Mouse (Mus musculus) lung, postnatal 0 days (tissue): Measurements from ENCODE around the gene Pcsk4. TPM values are rescaled to one million over a fixed set of nuclear protein-coding genes. Genes with fewer than 3 reads are reported as not detected.
A peak's percentile ranks its signal among the peaks of the same experiment; 100 is the strongest.

Experiments used
- ATAC-seq: fragments of 200-750 bp; cut with Nextera tagmentation; 2 replicates; pipeline ENCODE4 v1.8.0; 2017; ENCODE audit warnings: moderate library complexity
- DNase-seq: peaks from one replicate; pipeline ENCODE4 v3.0.0-alpha.2; 2016; ENCODE audit warnings: low spot score
- H3K27ac ChIP-seq: fragments of 300-500 bp; sonication (generic); 2 replicates; pipeline ENCODE4 v1.5.1; 2014; ENCODE audit warnings: antibody characterized with exemption, mild to moderate bottlenecking, low read length, mixed read lengths
- H3K27me3 ChIP-seq: fragments of 300-500 bp; sonication (generic); replicated peaks from 2 replicates; pipeline ENCODE4 v1.6.1; 2014; ENCODE audit warnings: low read length, mixed read lengths; ENCODE audit not compliant: insufficient read depth
- H3K36me3 ChIP-seq: fragments of 300-500 bp; sonication (generic); 2 replicates; pipeline ENCODE4 v1.6.1; 2014; ENCODE audit warnings: low read length, mixed read lengths; ENCODE audit not compliant: insufficient read depth
- H3K4me1 ChIP-seq: fragments of 300-500 bp; sonication (generic); 2 replicates; pipeline ENCODE4 v1.6.1; 2014; ENCODE audit warnings: antibody characterized with exemption, low read depth, low read length, mixed read lengths; ENCODE audit not compliant: insufficient read depth
- H3K4me2 ChIP-seq: fragments of 300-500 bp; sonication (generic); replicated peaks from 2 replicates; pipeline ENCODE4 v1.6.1; 2014; ENCODE audit warnings: low read depth, mild to moderate bottlenecking, low read length, moderate library complexity, mixed read lengths
- H3K4me3 ChIP-seq: fragments of 300-500 bp; sonication (generic); 2 replicates; pipeline ENCODE4 v1.5.1; 2014; ENCODE audit warnings: low read depth, low read length
- H3K9ac ChIP-seq: fragments of 300-500 bp; sonication (generic); replicated peaks from 2 replicates; pipeline ENCODE4 v1.6.1; 2014; ENCODE audit warnings: low read depth, mild to moderate bottlenecking
- H3K9me3 ChIP-seq: fragments of 300-500 bp; sonication (generic); 2 replicates; pipeline ENCODE4 v1.6.1; 2016; ENCODE audit warnings: low read length, mixed read lengths
- CTCF ChIP-seq: IDR thresholded peaks from 2 replicates; pipeline ENCODE4 v1.5.1; 2016; ENCODE audit warnings: antibody characterized with exemption, mild to moderate bottlenecking
- EP300 ChIP-seq: IDR thresholded peaks from 2 replicates; pipeline ENCODE4 v1.6.1; 2016; ENCODE audit warnings: antibody characterized with exemption, mild to moderate bottlenecking, control low read depth
- WGBS: fragments of 180-500 bp; shearing (Covaris S2); extraction: QIAGEN DNeasy Blood & Tissue Kit; methylation state at CpG from one replicate; pipeline ENCODE4 v1.1.7; 2014; 5-methylcytosine and 5-hydroxymethylcytosine counted together
- polyA plus RNA-seq: library from polyadenylated mRNA; unstranded; fragments of >200 nt; fragmentation: Nextera tagmentation; extraction: Ambion mirVana; gene quantifications from 2 replicates; pipeline ENCODE4 v1.2.1, GENCODE M21; 2015

The Pcsk4 gene
- polyA plus RNA-seq, 1 experiment from 2014 or later = 3.4 TPM

- Histone ChIP-seq H3K4me1 (peaks cover 9% of the 10 kb centered on the region; the same call in 1 of the 2 replicates), H3K27ac (no peak overlapping the region), H3K27me3 (peaks cover 16% of the 10 kb centered on the region), H3K4me2 (no peak overlapping the region), H3K9me3 (no peaks in the 10 kb centered on the region), H3K4me3 (no peak overlapping the region), H3K9ac (no peak overlapping the region), H3K36me3 (peaks cover 7% of the 10 kb centered on the region; the same call in 1 of the 2 replicates)
- ATAC-seq = no peak
- no peak for TF ChIP-seq EP300
- TF ChIP-seq CTCF = no peak
- 74% methylated on average over 4 of the region's 4 CpGs for WGBS
- peak; percentile 4 for DNase-seq
These were observed 35.0 kb downstream of the Pcsk4 start for GRCm38 (mm10) chr10:80294311-80294710.

DNA sequence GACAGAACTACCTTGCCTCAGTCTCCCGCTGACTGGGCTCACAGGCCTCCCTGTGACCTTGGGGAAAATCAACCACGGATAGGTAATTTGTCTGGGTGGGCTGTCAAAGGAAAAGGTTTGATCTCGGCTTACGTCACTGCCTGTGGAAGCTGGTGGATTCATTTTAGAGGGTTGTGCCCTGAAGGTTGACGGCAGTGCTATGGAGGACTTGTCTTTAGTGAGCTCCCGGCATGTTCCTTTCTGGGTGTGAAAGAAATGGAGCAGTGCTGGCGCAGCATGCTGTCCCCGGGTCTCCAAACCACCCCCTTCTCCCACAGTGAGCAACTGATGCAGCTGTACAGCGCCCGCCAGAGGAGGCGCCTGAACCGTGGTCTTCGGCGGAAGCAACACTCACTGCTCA lies 36.0 kb downstream of the Pcsk4 start:
- 13% methylated on average over 14 of the region's 14 CpGs for WGBS
- no peaks in the 10 kb centered on the region for H3K9me3 ChIP-seq
- peak; percentile 31; the same call in 1 of the 2 replicates for TF ChIP-seq CTCF
- no peak for TF ChIP-seq EP300
- H3K4me1 ChIP-seq = peaks cover 9% of the 10 kb centered on the region; the same call in 1 of the 2 replicates
- peak overlapping the region; percentile 88 for H3K4me3 ChIP-seq
- H3K4me2 ChIP-seq = peak overlapping the region; percentile 69
- H3K27ac ChIP-seq = peak overlapping the region; percentile 88; the same call in 1 of the 2 replicates
- DNase-seq (peak; percentile 15), ATAC-seq (no peak)
- H3K27me3 ChIP-seq = 0 out of 2 replicates have a peak, but pooled peaks cover 7% of the 10 kb centered on the region
- peak overlapping the region; percentile 93 for H3K9ac ChIP-seq
- H3K36me3 ChIP-seq = peaks cover 7% of the 10 kb centered on the region; the same call in 1 of the 2 replicates

DNA sequence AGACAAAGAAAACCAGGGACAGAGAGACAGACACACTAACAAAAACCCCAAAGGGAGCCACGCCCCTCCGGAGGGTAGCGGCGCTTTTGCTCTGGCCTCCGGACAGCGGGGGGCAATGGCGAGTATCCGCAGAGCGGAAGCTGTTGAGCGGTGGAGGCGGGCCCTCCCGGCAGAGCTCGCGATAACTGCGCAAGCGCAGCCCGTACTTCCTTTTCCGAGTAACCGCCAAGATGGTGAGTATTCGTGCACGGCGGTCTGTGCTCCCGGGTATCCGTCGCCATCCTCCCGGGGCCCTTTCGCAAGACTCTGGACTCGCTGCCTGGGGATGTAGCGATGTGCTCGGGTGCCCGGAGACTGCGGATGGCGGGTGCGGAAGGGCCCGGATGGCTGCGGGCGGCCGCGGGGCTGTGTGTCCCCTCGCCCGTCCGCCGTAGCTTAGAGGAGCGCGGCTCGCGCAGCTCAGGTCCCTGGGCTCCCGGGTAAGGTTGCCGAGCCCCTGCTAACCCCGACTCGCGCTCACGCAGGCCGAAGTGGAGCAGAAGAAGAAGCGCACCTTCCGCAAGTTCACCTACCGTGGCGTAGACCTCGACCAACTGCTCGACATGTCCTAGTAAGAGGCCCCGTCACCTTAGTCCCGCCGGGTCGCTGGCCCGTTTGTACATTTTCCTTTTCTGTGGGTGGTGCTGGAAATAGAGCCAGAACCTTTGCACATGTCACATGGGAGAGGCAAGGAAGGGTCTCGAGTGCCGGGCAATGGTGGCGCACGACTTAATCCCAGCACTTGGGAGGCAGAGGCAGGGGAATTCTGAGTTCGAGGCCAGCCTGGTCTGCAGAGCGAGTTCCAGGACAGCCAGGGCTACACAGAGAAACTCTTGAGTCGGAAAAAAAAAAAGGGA lies 36.8 kb downstream of the Pcsk4 start, which contains the start of gene Rps15:
Gene Rps15 (plus strand): TSS at position 203 of the 896 bp plus-strand sequence.
- Histone ChIP-seq H3K27me3 (0 out of 2 replicates have a peak, but pooled peaks cover 3% of the 10 kb centered on the region), H3K4me3 (peak within 1 kb of the TSS; percentile 88), H3K27ac (peak within 1 kb of the TSS; percentile 88), H3K9me3 (no peaks in the 10 kb centered on the region), H3K4me2 (peak within 1 kb of the TSS; percentile 69), H3K36me3 (peaks cover 7% of the 10 kb centered on the region; the same call in 1 of the 2 replicates), H3K4me1 (peaks cover 9% of the 10 kb centered on the region; the same call in 1 of the 2 replicates), H3K9ac (peak within 1 kb of the TSS; percentile 93)
- ATAC-seq (peak; percentile 95), DNase-seq (peak; percentile 99)
- peak; percentile 83 for TF ChIP-seq CTCF
- TF ChIP-seq EP300 = peak; percentile 56; the same call in 1 of the 2 replicates
- 2% methylated on average over 72 of the region's 72 CpGs for WGBS

GRCm38 (mm10) chr10:80288657-80289056 lies 40.6 kb downstream of the Pcsk4 start:
- 0 out of 2 replicates have a peak, but pooled peaks cover 6% of the 10 kb centered on the region for H3K36me3 ChIP-seq
- peaks cover 11% of the 10 kb centered on the region; the same call in 1 of the 2 replicates for H3K4me1 ChIP-seq
- 58% methylated on average over 8 of the region's 8 CpGs for WGBS
- H3K4me2 ChIP-seq = no peak overlapping the region
- H3K9me3 ChIP-seq = no peaks in the 10 kb centered on the region
- no peaks in the 10 kb centered on the region for H3K27me3 ChIP-seq
- peak; percentile 53 for TF ChIP-seq CTCF
- no peak for TF ChIP-seq EP300
- no peak overlapping the region for H3K9ac ChIP-seq
- DNase-seq (peak; percentile 22), ATAC-seq (no peak)
- no peak overlapping the region for H3K4me3 ChIP-seq
- H3K27ac ChIP-seq = no peak overlapping the region

GRCm38 (mm10) chr10:80288097-80288496 lies 41.2 kb downstream of the Pcsk4 start:
- 0 out of 2 replicates have a peak, but pooled peaks cover 6% of the 10 kb centered on the region for H3K36me3 ChIP-seq
- DNase-seq (peak; percentile 4), ATAC-seq (no peak)
- H3K4me3 ChIP-seq = no peak overlapping the region
- H3K4me1 ChIP-seq = peaks cover 9% of the 10 kb centered on the region; the same call in 1 of the 2 replicates
- no peak overlapping the region for H3K4me2 ChIP-seq
- H3K9me3 ChIP-seq = no peaks in the 10 kb centered on the region
- 87% methylated on average over 12 of the region's 12 CpGs for WGBS
- TF ChIP-seq CTCF = no peak
- TF ChIP-seq EP300 = no peak
- no peak overlapping the region for H3K9ac ChIP-seq
- no peak overlapping the region for H3K27ac ChIP-seq
- H3K27me3 ChIP-seq = no peaks in the 10 kb centered on the region
